Mouse (Mus musculus) intestine, embryonic 15.5 days (tissue): ENCODE results near the gene Senp6. TPM values are rescaled to one million over a fixed set of nuclear protein-coding genes. Genes with fewer than 3 reads are reported as not detected.
"Not testable (repeated sequence)": the region's sequence is repeated elsewhere in the genome, so short reads cannot be mapped to it uniquely, and the experiment has no call there.

Experiments
- ATAC-seq: fragments of 200-750 bp; cut with Nextera tagmentation; 2 replicates; pipeline ENCODE4 v1.8.0; 2017; ENCODE audit warnings: moderate TSS enrichment, moderate library complexity
- H3K27ac ChIP-seq: fragments of 300-500 bp; sonication (generic); 2 replicates; pipeline ENCODE4 v1.5.1; 2015; ENCODE audit warnings: mild to moderate bottlenecking, inconsistent platforms
- H3K27me3 ChIP-seq: fragments of 300-500 bp; sonication (generic); replicated peaks from 2 replicates; pipeline ENCODE4 v1.6.1; 2015; ENCODE audit warnings: inconsistent platforms
- H3K36me3 ChIP-seq: fragments of 300-500 bp; sonication (generic); 2 replicates; pipeline ENCODE4 v1.6.1; 2015; ENCODE audit warnings: inconsistent platforms
- H3K4me1 ChIP-seq: fragments of 300-500 bp; sonication (generic); replicated peaks from 2 replicates; pipeline ENCODE4 v1.6.1; 2015; ENCODE audit warnings: inconsistent platforms
- H3K4me2 ChIP-seq: fragments of 300-500 bp; sonication (generic); replicated peaks from 2 replicates; pipeline ENCODE4 v1.6.1; 2015; ENCODE audit warnings: mild to moderate bottlenecking, inconsistent platforms
- H3K4me3 ChIP-seq: fragments of 300-500 bp; sonication (generic); replicated peaks from 2 replicates; pipeline ENCODE4 v1.5.1; 2015; ENCODE audit warnings: inconsistent platforms
- H3K9ac ChIP-seq: fragments of 300-500 bp; sonication (generic); 2 replicates; pipeline ENCODE4 v1.6.1; 2015; ENCODE audit warnings: inconsistent platforms
- H3K9me3 ChIP-seq: fragments of 300-500 bp; sonication (generic); 2 replicates; pipeline ENCODE4 v1.6.1; 2016; ENCODE audit warnings: inconsistent platforms
- WGBS: fragments of 180-500 bp; shearing (Covaris S2); methylation state at CpG from one replicate; pipeline ENCODE4 v1.1.7; 2015; 5-methylcytosine and 5-hydroxymethylcytosine counted together
- polyA plus RNA-seq: library from polyadenylated mRNA; unstranded; fragments of >200 nt; fragmentation: Nextera tagmentation; extraction: Ambion mirVana; gene quantifications from 2 replicates; pipeline ENCODE4 v1.2.1, GENCODE M21; 2015

The Senp6 gene
- polyA plus RNA-seq, 1 experiment from 2014 or later: 36.9 TPM

GRCm38 (mm10) chr9:80052951-80053350, 13.8 kb upstream of the Senp6 start:
- H3K27me3 ChIP-seq: no peaks in the 10 kb centered on the region
- no peaks in the 10 kb centered on the region for H3K9me3 ChIP-seq
- no peak overlapping the region for H3K9ac ChIP-seq
- no peak overlapping the region for H3K27ac ChIP-seq
- H3K4me2 ChIP-seq: no peak overlapping the region
- no peak for ATAC-seq
- 79% methylated on average over 5 of the region's 5 CpGs for WGBS
- no peak overlapping the region for H3K4me3 ChIP-seq
- H3K4me1 ChIP-seq: no peaks in the 10 kb centered on the region
- H3K36me3 ChIP-seq: no peaks in the 10 kb centered on the region

- Histone ChIP-seq H3K27me3 (no peaks in the 10 kb centered on the region), H3K4me2 (no peak overlapping the region), H3K9ac (no peak overlapping the region), H3K4me3 (no peak overlapping the region), H3K4me1 (no peaks in the 10 kb centered on the region), H3K9me3 (no peaks in the 10 kb centered on the region), H3K27ac (no peak overlapping the region), H3K36me3 (no peaks in the 10 kb centered on the region)
- ATAC-seq: no peak
- WGBS: 50% methylated on average over 2 of the region's 2 CpGs
Observed at GRCm38 (mm10) chr9:80057690-80058089, 9.0 kb upstream of the Senp6 start.

GRCm38 (mm10) chr9:80065495-80065894, 1.2 kb upstream of the Senp6 start:
- not testable (repeated sequence) for H3K27me3 ChIP-seq, H3K4me2 ChIP-seq, H3K27ac ChIP-seq, H3K36me3 ChIP-seq, ATAC-seq, H3K9me3 ChIP-seq, H3K4me3 ChIP-seq, H3K9ac ChIP-seq, H3K4me1 ChIP-seq
- 94% methylated on average over 2 of the region's 2 CpGs for WGBS

GRCm38 (mm10) chr9:80067221-80068027, 721 bp downstream of the Senp6 start:
- Histone ChIP-seq H3K27ac (peak overlapping the region; percentile 99), H3K27me3 (no peaks in the 10 kb centered on the region), H3K4me2 (peak overlapping the region; percentile 69), H3K36me3 (no peaks in the 10 kb centered on the region), H3K4me1 (peaks cover 3% of the 10 kb centered on the region; the same call in 1 of the 2 replicates), H3K4me3 (peak overlapping the region; percentile 96), H3K9ac (peak overlapping the region; percentile 100), H3K9me3 (no peaks in the 10 kb centered on the region)
- WGBS: under 1% methylated on average over 82 of the region's 93 CpGs
- ATAC-seq: peak; percentile 86

- WGBS: under 1% methylated on average over 18 of the region's 18 CpGs
- H3K27me3 ChIP-seq: no peaks in the 10 kb centered on the region
- peak overlapping the region; percentile 96 for H3K4me3 ChIP-seq
Observed at GRCm38 (mm10) chr9:80068028-80068515, 1.4 kb downstream of the Senp6 start.

GRCm38 (mm10) chr9:80068735-80069315, 2.1 kb downstream of the Senp6 start:
- peaks cover 3% of the 10 kb centered on the region; the same call in 1 of the 2 replicates for H3K4me1 ChIP-seq
- no peaks in the 10 kb centered on the region for H3K27me3 ChIP-seq
- 27% methylated on average over 11 of the region's 11 CpGs for WGBS
- ATAC-seq: no peak
- H3K27ac ChIP-seq: no peak overlapping the region
- no peaks in the 10 kb centered on the region for H3K9me3 ChIP-seq
- H3K9ac ChIP-seq: no peak overlapping the region
- H3K36me3 ChIP-seq: no peaks in the 10 kb centered on the region
- H3K4me2 ChIP-seq: peak overlapping the region; percentile 69
- H3K4me3 ChIP-seq: peak overlapping the region; percentile 96

More at GRCm38 (mm10) chr9:80068028-80068515, 1.4 kb downstream of the Senp6 start:
- Histone ChIP-seq H3K9me3 (no peaks in the 10 kb centered on the region), H3K9ac (peak overlapping the region; percentile 100), H3K4me2 (peak overlapping the region; percentile 69), H3K27ac (peak overlapping the region; percentile 99), H3K4me1 (peaks cover 3% of the 10 kb centered on the region; the same call in 1 of the 2 replicates), H3K36me3 (no peaks in the 10 kb centered on the region)
- no peak for ATAC-seq

GRCm38 (mm10) chr9:80070026-80070425, 3.3 kb downstream of the Senp6 start:
- H3K4me3 ChIP-seq: no peak overlapping the region
- WGBS: 55% methylated on average over 3 of the region's 3 CpGs
- ATAC-seq: no peak
- no peaks in the 10 kb centered on the region for H3K27me3 ChIP-seq
- no peaks in the 10 kb centered on the region for H3K9me3 ChIP-seq
- no peak overlapping the region for H3K9ac ChIP-seq
- peaks cover 11% of the 10 kb centered on the region; the same call in 1 of the 2 replicates for H3K4me1 ChIP-seq
- 0 out of 2 replicates have a peak overlapping the region, but pooled peaks have one; percentile 5 for H3K27ac ChIP-seq
- no peaks in the 10 kb centered on the region for H3K36me3 ChIP-seq
- H3K4me2 ChIP-seq: 0 out of 2 replicates have a peak overlapping the region, but pooled peaks have one; percentile 11

- ATAC-seq: no peak
- H3K4me1 ChIP-seq: peaks cover 11% of the 10 kb centered on the region; the same call in 1 of the 2 replicates
- H3K4me3 ChIP-seq: no peak overlapping the region
- H3K27me3 ChIP-seq: no peaks in the 10 kb centered on the region
- no peaks in the 10 kb centered on the region for H3K36me3 ChIP-seq
- no peak overlapping the region for H3K4me2 ChIP-seq
- H3K9me3 ChIP-seq: no peaks in the 10 kb centered on the region
- no peak overlapping the region for H3K27ac ChIP-seq
- WGBS: 51% methylated on average over 3 of the region's 3 CpGs
- H3K9ac ChIP-seq: no peak overlapping the region
Observed at GRCm38 (mm10) chr9:80071616-80072015, 4.9 kb downstream of the Senp6 start.

- no peak for ATAC-seq
- H3K4me2 ChIP-seq: no peak overlapping the region
- WGBS: 87% methylated on average over 1 of the region's 1 CpGs
- H3K4me1 ChIP-seq: peaks cover 11% of the 10 kb centered on the region; the same call in 1 of the 2 replicates
- H3K9me3 ChIP-seq: no peaks in the 10 kb centered on the region
- no peak overlapping the region for H3K27ac ChIP-seq
- no peak overlapping the region for H3K4me3 ChIP-seq
- H3K9ac ChIP-seq: no peak overlapping the region
- no peaks in the 10 kb centered on the region for H3K27me3 ChIP-seq
- H3K36me3 ChIP-seq: no peaks in the 10 kb centered on the region
Observed at GRCm38 (mm10) chr9:80074067-80074466, 7.4 kb downstream of the Senp6 start.

GRCm38 (mm10) chr9:80074949-80075348, 8.2 kb downstream of the Senp6 start:
- Histone ChIP-seq H3K9me3 (no peaks in the 10 kb centered on the region), H3K36me3 (no peaks in the 10 kb centered on the region), H3K27ac (no peak overlapping the region), H3K4me3 (no peak overlapping the region), H3K4me2 (no peak overlapping the region), H3K9ac (no peak overlapping the region), H3K27me3 (no peaks in the 10 kb centered on the region), H3K4me1 (peaks cover 11% of the 10 kb centered on the region; the same call in 1 of the 2 replicates)
- ATAC-seq: no peak

GRCm38 (mm10) chr9:80080941-80081340, 14.2 kb downstream of the Senp6 start:
- Histone ChIP-seq H3K9ac (no peak overlapping the region), H3K36me3 (no peaks in the 10 kb centered on the region), H3K9me3 (no peaks in the 10 kb centered on the region), H3K4me3 (no peak overlapping the region), H3K27me3 (no peaks in the 10 kb centered on the region), H3K4me2 (no peak overlapping the region), H3K27ac (no peak overlapping the region), H3K4me1 (peaks cover 16% of the 10 kb centered on the region)
- ATAC-seq: no peak
- WGBS: 57% methylated on average over 1 of the region's 1 CpGs

- no peaks in the 10 kb centered on the region for H3K27me3 ChIP-seq
- no peak overlapping the region for H3K27ac ChIP-seq
- H3K4me2 ChIP-seq: no peak overlapping the region
- no peak overlapping the region for H3K4me3 ChIP-seq
- H3K36me3 ChIP-seq: no peaks in the 10 kb centered on the region
- no peak overlapping the region for H3K9ac ChIP-seq
- H3K9me3 ChIP-seq: no peaks in the 10 kb centered on the region
- 55% methylated on average over 10 of the region's 10 CpGs for WGBS
- peaks cover 16% of the 10 kb centered on the region for H3K4me1 ChIP-seq
- peak; percentile 34 for ATAC-seq
Observed at GRCm38 (mm10) chr9:80084429-80085092, 17.9 kb downstream of the Senp6 start.
